Mouse (Mus musculus) embryo, embryonic 9.5 days (tissue): Measurements from ENCODE around the gene Btnl4.

Experiments used
- DNase-seq: peaks from one replicate; pipeline ENCODE4 v3.0.0-alpha.2; 2017; ENCODE audit errors: extremely low spot score

Gene Btnl4

GRCm38 (mm10) chr17:34437606-34438005 is 39.5 kb downstream of the Btnl4 start:
- no peak for DNase-seq

- DNase-seq, result no peak
These were observed 40.0 kb downstream of the Btnl4 start for GRCm38 (mm10) chr17:34437120-34437519.

DNA sequence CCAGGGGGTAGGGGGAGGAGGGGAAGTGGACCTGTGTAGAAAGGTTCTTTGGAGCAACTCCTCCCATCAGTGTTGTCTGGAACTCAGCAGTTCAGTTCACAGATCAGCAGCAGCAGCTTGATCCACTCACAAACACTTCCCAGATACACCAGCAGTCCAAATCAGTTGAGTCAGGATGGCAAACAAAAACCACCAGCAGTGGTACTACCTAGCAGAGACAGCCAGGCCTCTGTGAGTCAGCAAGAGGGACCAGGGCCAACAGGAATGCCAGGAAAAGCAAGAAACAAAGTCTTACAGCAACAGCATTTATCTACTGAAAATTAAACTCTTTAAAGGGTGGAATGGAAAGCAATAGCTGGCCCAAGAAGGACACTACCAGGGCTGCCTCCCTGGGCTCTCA is 49.5 kb downstream of the Btnl4 start:
- DNase-seq, result no peak

DNA sequence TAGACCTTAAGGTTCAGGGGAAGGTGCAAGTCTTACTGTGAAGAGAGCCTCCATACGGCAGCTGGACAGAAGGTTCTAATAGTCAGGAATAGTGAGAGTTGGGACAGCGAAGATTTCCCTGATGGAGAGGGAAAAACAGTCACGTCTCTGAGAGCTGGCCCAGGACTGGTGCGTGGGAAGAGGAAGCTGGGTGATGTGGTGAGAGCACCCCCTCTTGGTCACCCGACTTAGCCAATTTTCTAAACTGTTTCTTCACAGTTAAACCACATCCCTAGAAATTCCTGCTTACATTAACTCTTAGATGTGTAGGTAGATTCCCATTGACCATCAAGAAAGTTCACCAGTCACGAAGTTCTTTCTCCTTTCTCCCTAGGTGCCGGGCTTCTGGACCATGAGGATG is 57.1 kb downstream of the Btnl4 start:
- no peak for DNase-seq
